Mouse (Mus musculus) embryo, embryonic 9.5 days (tissue): ENCODE measurements around the gene Vdac2.
A peak's percentile ranks its signal among the peaks of the same experiment; 100 is the strongest.

ENCODE experiments used
- DNase-seq: peaks from one replicate; pipeline ENCODE4 v3.0.0-alpha.2; 2017; ENCODE audit errors: extremely low spot score

Vdac2 gene

DNA sequence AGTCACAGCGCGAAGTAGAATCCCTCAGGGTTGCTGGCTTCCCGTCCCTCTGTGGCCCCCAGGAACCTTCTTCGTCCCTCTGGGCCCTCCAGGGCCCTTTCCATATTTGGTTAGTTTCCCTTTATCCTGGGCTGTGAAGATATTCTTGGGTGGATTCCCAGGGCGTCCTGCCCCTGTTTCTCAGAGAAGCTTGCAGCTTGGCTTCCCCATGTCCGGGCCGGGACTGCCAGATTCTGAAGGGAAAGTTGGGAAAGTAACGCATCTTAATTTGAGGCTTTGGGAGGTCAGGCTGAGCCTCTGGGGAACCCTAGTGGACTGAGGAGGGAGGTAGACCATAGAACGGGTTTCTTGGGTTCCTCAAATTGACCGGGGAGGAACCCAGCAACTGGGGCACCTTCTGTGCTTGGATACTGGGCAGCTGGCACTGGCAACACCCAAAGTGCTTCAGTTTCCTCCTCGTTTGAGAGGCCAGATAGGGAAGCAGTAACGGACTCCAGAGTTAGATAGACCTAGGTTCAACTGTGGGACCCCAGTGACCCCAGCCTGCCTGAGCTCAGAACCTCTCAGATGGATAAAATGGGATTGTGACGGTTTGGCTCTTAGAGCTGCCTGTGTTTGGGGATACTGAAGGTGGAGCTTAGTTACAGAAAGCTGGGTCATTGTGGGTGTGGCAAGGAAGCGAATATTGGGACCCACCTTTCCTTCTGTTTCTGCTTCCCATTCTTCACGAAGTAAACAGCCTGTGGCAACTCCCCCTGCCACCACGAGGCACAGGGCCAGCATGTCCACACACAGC is 27.2 kb downstream of the Vdac2 start:
- no peak for DNase-seq

DNA sequence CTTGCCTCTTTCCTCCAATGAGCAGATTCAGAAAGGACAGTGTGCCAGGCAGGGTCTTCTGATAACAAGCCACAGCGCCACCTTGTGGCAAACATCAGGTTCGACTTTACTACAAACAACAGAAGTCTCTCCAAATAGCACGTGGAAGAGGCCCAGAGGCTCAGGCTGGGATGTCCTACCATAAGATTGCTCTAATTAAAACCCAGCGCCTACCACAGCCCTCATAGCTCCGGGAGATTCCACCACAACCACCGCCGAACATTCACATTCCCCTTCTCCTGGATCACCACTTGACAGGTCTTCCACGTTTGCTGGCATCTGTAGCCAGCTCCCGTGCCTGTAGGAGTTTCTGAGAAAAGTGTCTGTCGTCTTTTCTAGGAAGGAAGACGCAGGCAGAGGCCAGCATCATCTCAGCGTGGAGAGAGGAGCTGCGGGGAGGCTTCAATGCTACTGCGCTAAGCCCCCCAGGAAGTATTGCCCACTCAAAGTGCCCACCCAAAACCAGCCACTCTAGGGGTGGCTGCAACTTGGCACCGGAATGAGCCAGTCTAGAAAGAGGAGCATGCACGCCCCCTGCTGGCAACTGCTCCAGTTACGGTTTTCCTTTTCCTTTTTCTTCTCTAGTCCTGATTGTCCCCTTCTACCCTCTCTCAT is 28.5 kb downstream of the Vdac2 start:
- peak; percentile 87 for DNase-seq

DNA sequence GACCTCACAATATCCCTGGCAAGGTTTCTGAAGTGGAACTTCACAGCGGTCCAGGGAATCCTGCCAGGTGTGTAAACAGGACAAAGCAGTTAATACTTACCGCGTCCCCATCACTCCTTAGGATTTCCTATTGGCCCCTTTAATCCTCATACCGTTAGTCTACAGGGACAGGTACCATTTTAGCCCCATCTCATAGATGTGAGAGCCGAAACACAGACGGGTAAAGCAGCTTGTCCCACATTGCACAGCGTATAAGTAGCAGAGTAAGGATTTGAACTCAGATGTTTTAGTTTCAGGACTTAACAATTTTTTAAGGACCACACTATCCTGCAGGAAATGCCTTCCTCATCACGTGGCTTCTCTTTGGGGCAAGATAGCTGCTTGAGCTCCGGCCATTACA is 29.2 kb downstream of the Vdac2 start:
- no peak for DNase-seq

DNA sequence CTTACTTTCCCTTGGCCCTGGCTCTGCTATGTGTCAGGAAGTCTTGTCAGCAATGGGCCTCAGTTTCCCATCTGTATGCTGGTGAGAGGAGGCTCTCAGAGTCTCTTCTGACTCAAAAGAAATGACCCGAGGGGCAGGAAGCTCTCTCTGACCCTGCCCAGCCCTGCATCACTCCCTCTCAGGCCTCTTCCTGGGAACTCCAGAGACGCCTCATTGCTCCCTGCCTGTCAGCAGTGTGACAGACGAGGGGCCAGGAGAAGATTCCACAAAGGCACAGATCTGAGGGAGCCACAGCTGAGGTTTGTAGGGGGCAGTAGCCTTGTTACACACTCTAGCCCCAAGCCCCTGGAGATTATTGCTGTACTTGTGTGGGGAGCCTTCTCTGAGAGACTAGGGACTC is 30.9 kb downstream of the Vdac2 start:
- no peak for DNase-seq

DNA sequence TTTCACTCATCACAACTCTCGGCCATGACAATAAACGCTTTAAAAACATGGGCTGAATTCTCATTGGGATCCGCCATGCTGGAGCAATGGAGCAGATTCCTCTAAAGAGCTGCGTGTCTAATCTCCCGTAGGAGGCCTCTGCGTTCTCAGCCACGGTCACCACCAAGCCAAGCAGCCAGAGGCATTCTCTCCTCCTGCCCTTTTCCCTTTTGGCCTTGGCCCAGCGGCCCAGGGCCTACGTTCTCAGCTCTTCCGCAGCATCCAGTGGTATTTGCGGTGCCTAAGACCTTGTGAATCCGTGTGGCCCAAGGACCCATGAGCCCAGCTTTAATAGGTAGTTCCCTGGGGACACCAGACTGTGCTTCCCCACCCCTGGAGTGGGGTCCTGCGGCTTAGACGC is 31.8 kb downstream of the Vdac2 start:
- no peak for DNase-seq

DNA sequence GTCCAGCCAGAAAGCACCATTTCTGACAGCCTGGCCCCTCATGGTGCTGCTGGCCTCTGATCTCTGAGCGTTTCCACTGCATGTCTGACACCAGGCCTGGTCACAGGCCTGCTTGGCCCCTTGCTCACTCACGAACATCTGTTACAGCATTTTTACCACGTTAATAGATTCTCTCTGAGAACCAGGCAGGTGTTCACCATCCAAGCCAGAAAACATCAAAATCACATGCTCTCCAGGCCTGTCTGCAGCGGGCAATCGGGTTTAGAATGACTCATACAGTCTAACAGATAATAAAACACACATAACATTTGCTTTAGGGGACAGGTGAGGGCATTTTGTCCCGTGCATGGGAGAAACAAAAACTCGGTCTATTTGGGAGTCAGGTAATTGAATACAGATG is 41.3 kb downstream of the Vdac2 start:
- no peak for DNase-seq

DNA sequence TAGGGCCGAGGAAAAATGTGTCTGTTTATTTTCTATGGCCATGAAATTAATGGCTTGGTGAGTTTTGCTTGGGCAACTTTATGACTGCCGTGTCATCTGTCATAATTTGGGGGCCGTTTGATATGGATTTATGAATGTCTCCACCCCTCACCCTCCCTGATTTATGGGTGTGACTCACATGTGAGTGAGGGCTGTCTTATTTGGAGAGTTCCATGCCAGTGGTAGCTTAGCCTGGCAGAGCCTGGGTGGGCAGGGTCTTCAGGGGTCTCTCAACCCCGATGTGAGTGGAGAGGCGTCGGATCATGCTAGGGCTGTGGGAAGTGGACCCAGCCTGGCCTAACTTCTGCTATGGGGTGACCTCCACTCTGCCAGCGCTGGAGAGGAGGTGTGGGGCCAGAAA is 41.8 kb downstream of the Vdac2 start:
- no peak for DNase-seq

DNA sequence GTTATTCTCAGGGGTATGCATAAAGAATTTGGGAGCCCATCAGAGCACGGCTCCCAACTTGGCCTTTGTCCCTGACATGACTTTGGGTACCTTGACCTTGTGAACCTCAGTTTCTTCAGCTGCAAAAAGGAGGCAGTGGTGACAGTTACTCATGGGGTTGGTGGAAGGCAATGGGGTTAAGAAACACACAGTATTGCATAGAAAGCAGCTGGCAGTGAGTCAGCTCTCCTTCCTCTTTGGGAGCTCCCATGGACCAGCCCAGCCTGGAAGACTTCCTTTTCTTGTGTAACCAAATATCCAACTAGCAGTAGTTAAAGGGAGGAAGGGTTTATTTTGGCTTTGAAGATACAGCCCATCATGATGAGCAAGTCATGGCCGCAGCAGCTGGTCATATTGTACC is 65.4 kb downstream of the Vdac2 start:
- no peak for DNase-seq

DNA sequence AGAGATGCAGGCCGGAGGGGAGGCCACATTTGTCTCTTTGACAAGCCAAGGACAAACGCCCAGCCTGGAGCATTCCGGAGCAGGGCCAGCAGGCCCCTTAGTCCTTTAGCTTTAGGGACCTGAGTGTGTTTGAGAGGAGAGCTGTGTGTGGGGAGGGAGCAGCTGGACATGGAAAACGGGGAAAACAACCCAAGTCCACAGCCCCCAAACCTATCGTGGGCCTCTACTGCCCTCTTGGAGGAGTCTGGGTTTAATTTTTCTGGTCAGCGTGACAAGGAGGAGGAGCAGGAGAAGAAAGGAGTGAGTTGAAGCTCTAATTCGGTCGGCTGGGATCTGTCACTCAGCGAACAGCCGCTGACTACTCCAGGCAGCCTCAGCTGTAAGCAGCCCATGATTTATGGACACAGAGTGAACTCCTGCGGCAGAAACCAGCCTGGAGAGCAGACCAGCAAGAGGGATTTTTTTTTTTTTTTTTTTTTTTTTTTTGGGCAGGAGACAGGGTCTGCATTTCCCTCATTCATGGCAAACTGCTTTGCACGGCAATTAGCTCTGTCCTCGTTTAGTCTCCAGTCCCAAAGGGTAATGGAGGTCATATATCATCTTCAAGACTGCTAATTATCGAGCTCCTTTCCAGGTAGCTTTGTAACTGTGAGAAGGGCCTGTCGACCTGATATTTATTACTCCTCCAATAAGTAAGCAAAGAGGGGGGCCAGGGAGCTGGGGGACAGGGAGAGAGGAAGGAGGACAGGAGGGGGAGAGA is 66.7 kb downstream of the Vdac2 start:
- DNase-seq = peak; percentile 77

DNA sequence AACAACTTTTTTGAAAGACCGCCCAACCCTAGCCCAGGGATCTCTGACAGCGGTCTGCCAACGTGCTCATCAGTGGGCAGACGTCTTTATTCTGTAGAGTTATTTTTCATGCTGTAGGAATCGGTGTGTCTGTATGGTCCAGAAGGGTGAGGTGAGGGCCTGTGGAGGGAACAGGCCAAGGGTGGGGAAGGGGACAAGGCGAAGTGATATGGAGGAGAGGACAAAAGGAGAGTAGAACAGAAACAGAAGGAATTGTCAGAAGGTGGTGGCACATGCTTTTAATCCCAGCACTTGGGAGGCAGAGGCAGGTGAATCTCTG is 67.3 kb downstream of the Vdac2 start:
- DNase-seq = no peak
